In the genomic region with DNA sequence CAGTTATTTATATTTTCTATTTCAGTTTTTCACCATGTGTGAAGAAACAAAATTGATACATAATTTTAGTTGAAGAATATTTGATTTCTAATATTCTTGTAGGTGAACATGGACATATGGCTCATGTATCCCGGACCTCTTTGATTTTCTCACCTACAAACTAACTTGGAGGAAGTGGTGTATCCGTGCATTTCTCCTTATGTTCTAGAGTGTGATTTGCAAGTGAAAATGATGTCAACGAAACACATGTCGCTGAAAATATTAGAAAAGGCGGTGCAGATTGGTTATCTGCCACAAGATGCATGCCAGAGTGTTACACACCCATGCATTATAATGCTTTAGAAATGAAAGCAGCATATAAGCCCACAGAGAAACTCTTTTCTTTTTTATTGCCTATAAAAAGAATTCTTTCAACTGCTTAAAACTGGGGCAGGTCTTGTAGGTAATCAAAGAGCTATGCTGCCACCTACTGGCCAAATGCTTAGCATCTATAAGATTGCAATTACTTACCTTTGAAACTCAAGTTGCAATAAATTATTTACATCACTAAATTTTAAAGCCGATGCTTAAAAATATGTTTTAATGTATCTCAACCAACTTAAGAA, we compare ENCODE assay signal across 9 mouse cellular contexts.
DNase-seq lines count a peak whose midpoint lies in the region; ATAC-seq and TF ChIP-seq lines count a peak whose summit lies in the region.
"Had no signal": no experiment of that assay in that cellular context is flagged by ENCODE, and none has a peak within 500 bp of the region (broad histone marks: within the 10 kb centered on the region; RNA-seq: fewer than 3 reads in every experiment).

No protein-coding gene starts in this region.

- TF ChIP-seq CTCF in kidney, adult 2 months (conservative IDR thresholded peaks at IDR 0.05; ENCODE audit: insufficient read depth, insufficient read length, low read depth, low read length): peak; percentile 20; the same call in 1 of the 2 replicates
- peak; percentile 75 for TF ChIP-seq CTCF in hindbrain, postnatal 0 days (IDR thresholded peaks at IDR 0.05; ENCODE audit: low read depth)

- H3K9ac ChIP-seq in embryonic facial prominence, embryonic 11.5 days (replicated peaks; ENCODE audit: low read length): no peak overlapping the region
- no peak overlapping the region for H3K9ac ChIP-seq in hindbrain, postnatal 0 days (replicated peaks; ENCODE audit: low read length)
- H3K9ac ChIP-seq: embryonic facial prominence, embryonic 12.5 days had no signal

- H3K27me3 ChIP-seq in kidney, adult 2 months (replicated peaks; ENCODE audit: control insufficient read depth, insufficient read depth, low read length): no peaks in the 10 kb centered on the region; the same call in 1 of the 2 replicates
- H3K27me3 ChIP-seq in embryonic facial prominence, embryonic 11.5 days (ENCODE audit: control insufficient read depth, insufficient read depth, low read length): no peaks in the 10 kb centered on the region
- H3K27me3 ChIP-seq in hindbrain, postnatal 0 days (ENCODE audit: insufficient read depth, low read length): no peaks in the 10 kb centered on the region
- H3K27me3 ChIP-seq in limb, embryonic 10.5 days (ENCODE audit: low read depth, poor library complexity, severe bottlenecking): no peaks in the 10 kb centered on the region
- H3K27me3 ChIP-seq: embryonic facial prominence, embryonic 12.5 days had no signal

- no peaks in the 10 kb centered on the region for H3K9me3 ChIP-seq in embryonic facial prominence, embryonic 11.5 days (replicated peaks; ENCODE audit: control insufficient read depth, low read length)
- no peaks in the 10 kb centered on the region for H3K9me3 ChIP-seq in hindbrain, postnatal 0 days (ENCODE audit: low read length)
- H3K9me3 ChIP-seq in limb, embryonic 10.5 days (replicated peaks): no peaks in the 10 kb centered on the region
- H3K9me3 ChIP-seq: embryonic facial prominence, embryonic 12.5 days had no signal

- H3K4me1 ChIP-seq in kidney, adult 2 months (ENCODE audit: control insufficient read depth, insufficient read depth, low read length): no peaks in the 10 kb centered on the region
- no peaks in the 10 kb centered on the region for H3K4me1 ChIP-seq in embryonic facial prominence, embryonic 11.5 days (ENCODE audit: control insufficient read depth, insufficient read depth, low read length)
- H3K4me1 ChIP-seq in hindbrain, postnatal 0 days (ENCODE audit: insufficient read depth, low read length): no peaks in the 10 kb centered on the region
- no peaks in the 10 kb centered on the region for H3K4me1 ChIP-seq in limb, embryonic 10.5 days
- H3K4me1 ChIP-seq: embryonic facial prominence, embryonic 12.5 days had no signal

- no peaks in the 10 kb centered on the region for H3K36me3 ChIP-seq in kidney, adult 2 months (ENCODE audit: control insufficient read depth, insufficient read depth, low read length)
- H3K36me3 ChIP-seq in embryonic facial prominence, embryonic 11.5 days (replicated peaks; ENCODE audit: control insufficient read depth, insufficient read depth, low read depth, low read length): no peaks in the 10 kb centered on the region
- no peaks in the 10 kb centered on the region for H3K36me3 ChIP-seq in hindbrain, postnatal 0 days (ENCODE audit: insufficient read depth, low read length)
- H3K36me3 ChIP-seq in limb, embryonic 10.5 days: no peaks in the 10 kb centered on the region
- H3K36me3 ChIP-seq: embryonic facial prominence, embryonic 12.5 days had no signal

- no peak overlapping the region for H3K27ac ChIP-seq in kidney, adult 2 months (ENCODE audit: insufficient read depth, low read depth, low read length)
- no peak overlapping the region for H3K27ac ChIP-seq in embryonic facial prominence, embryonic 11.5 days (replicated peaks; ENCODE audit: low read depth, low read length)
- no peak overlapping the region for H3K27ac ChIP-seq in hindbrain, postnatal 0 days
- no peak overlapping the region for H3K27ac ChIP-seq in limb, embryonic 10.5 days
- H3K27ac ChIP-seq: embryonic facial prominence, embryonic 12.5 days had no signal

- no peak overlapping the region for H3K4me3 ChIP-seq in kidney, adult 2 months (ENCODE audit: insufficient read depth, low read depth, low read length)
- H3K4me3 ChIP-seq in embryonic facial prominence, embryonic 11.5 days (ENCODE audit: low read depth, low read length): no peak overlapping the region
- no peak overlapping the region for H3K4me3 ChIP-seq in hindbrain, postnatal 0 days (ENCODE audit: low read length)
- no peak overlapping the region for H3K4me3 ChIP-seq in limb, embryonic 10.5 days
- H3K4me3 ChIP-seq: embryonic facial prominence, embryonic 12.5 days had no signal

- 53% methylated on average over 6 of the region's 6 CpGs for WGBS in kidney, adult 2 months
- 64% methylated on average over 6 of the region's 6 CpGs for WGBS in embryonic facial prominence, embryonic 11.5 days
- 41% methylated on average over 6 of the region's 6 CpGs for WGBS in hindbrain, postnatal 0 days
- WGBS in limb, embryonic 10.5 days: 64% methylated on average over 6 of the region's 6 CpGs

- TF ChIP-seq POLR2A in kidney, adult 2 months (IDR thresholded peaks at IDR 0.05; ENCODE audit: low read depth, low read length): no peak

- ATAC-seq in embryonic facial prominence, embryonic 11.5 days (replicated peaks; ENCODE audit: insufficient number of reproducible peaks, low FRiP score, low TSS enrichment, low read depth): no peak; the same call in 1 of the 2 replicates
- peak; percentile 59 for ATAC-seq in hindbrain, postnatal 0 days

- H3K4me2 ChIP-seq in embryonic facial prominence, embryonic 11.5 days (ENCODE audit: low read depth, low read length): no peak overlapping the region
- H3K4me2 ChIP-seq in hindbrain, postnatal 0 days (ENCODE audit: low read depth, low read length): peak overlapping the region; percentile 27; the same call in 1 of the 2 replicates
- H3K4me2 ChIP-seq: embryonic facial prominence, embryonic 12.5 days had no signal

- DNase-seq in kidney, adult 2 months: peak; percentile 42
- DNase-seq in kidney, adult 11 months: no peak
- peak; percentile 74 for DNase-seq in adrenal gland, postnatal 10 days
- peak; percentile 89 for DNase-seq in embryonic facial prominence, embryonic 11.5 days (ENCODE audit: low spot score)
- DNase-seq in hindbrain, postnatal 0 days (ENCODE audit: low spot score): peak; percentile 95
- peak; percentile 70 for DNase-seq in limb, embryonic 10.5 days (ENCODE audit: low spot score)
- DNase-seq in retina, adult 2 months (ENCODE audit: low read depth, low spot score): peak; percentile 29
- no peak for DNase-seq in natural killer cell, adult 2 months (ENCODE audit: low spot score in 2 of 2)

Comparison
In these comparisons a context has a peak if more than half of its experiments do, and no peak if none do; other contexts are left out.
1. DNase-seq: peak in kidney, adult 2 months (single experiment), adrenal gland, postnatal 10 days (single experiment), embryonic facial prominence, embryonic 11.5 days (single experiment), hindbrain, postnatal 0 days (single experiment), limb, embryonic 10.5 days (single experiment) and retina, adult 2 months (single experiment); none in kidney, adult 11 months (single experiment) and natural killer cell, adult 2 months (0 of 2).